Mouse (Mus musculus) erythroid progenitor cell, adult 5-6 weeks (primary cell): ENCODE data around the gene Tspan18. TPM values are rescaled to one million over a fixed set of nuclear protein-coding genes. Genes with fewer than 3 reads are reported as not detected.

Experiments used
- ATAC-seq: replicated peaks from 2 replicates; pipeline ENCODE4 v1.8.0; 2016; ENCODE audit warnings: moderate number of reproducible peaks, mild to moderate bottlenecking, moderate TSS enrichment, inconsistent platforms; ENCODE audit not compliant: poor library complexity, low FRiP score, severe bottlenecking
- total RNA-seq, 2 experiments: library from RNA; stranded (forward) in 1 of 2; stranded (reverse) in 1 of 2; fragments of 150-400 nt in 1 of 2; fragments of 186-747, 209-891 nt in 1 of 2; gene quantifications; 2 replicates each; pipeline versions ENCODE4 v1.2.3 to v1.2.4; 2015 to 2017; ENCODE audit warnings: low replicate concordance in 2 of 2

Gene Tspan18
- total RNA-seq, 2 experiments from 2014 or later = 0.61 TPM; not detected in 1

GRCm38 (mm10) chr2:93270083-93270482, 64.2 kb downstream of the Tspan18 start:
- no peak for ATAC-seq

GRCm38 (mm10) chr2:93269611-93270010, 64.7 kb downstream of the Tspan18 start:
- ATAC-seq = no peak

- ATAC-seq = no peak
Observed at GRCm38 (mm10) chr2:93268711-93269270, 65.5 kb downstream of the Tspan18 start.

GRCm38 (mm10) chr2:93267791-93268190, 66.5 kb downstream of the Tspan18 start:
- no peak for ATAC-seq

GRCm38 (mm10) chr2:93266565-93267169, 67.6 kb downstream of the Tspan18 start:
- no peak for ATAC-seq

- ATAC-seq = no peak
Observed at GRCm38 (mm10) chr2:93262291-93263285, 71.7 kb downstream of the Tspan18 start.

- ATAC-seq = no peak
Observed at GRCm38 (mm10) chr2:93261521-93262290, 72.6 kb downstream of the Tspan18 start.

- ATAC-seq = no peak
Observed at GRCm38 (mm10) chr2:93257634-93258033, 76.7 kb downstream of the Tspan18 start.

GRCm38 (mm10) chr2:93256735-93257405, 77.4 kb downstream of the Tspan18 start:
- no peak for ATAC-seq

GRCm38 (mm10) chr2:93252356-93252755, 81.9 kb downstream of the Tspan18 start:
- ATAC-seq = no peak

GRCm38 (mm10) chr2:93250611-93251010, 83.7 kb downstream of the Tspan18 start:
- ATAC-seq = no peak

GRCm38 (mm10) chr2:93249058-93249457, 85.2 kb downstream of the Tspan18 start:
- ATAC-seq = no peak

GRCm38 (mm10) chr2:93244090-93244443, 90.2 kb downstream of the Tspan18 start:
- ATAC-seq = no peak

GRCm38 (mm10) chr2:93243439-93244089, 90.7 kb downstream of the Tspan18 start:
- no peak for ATAC-seq

GRCm38 (mm10) chr2:93242166-93242565, 92.1 kb downstream of the Tspan18 start:
- ATAC-seq = no peak

GRCm38 (mm10) chr2:93238864-93239263, 95.4 kb downstream of the Tspan18 start:
- ATAC-seq = no peak

- no peak for ATAC-seq
Observed at GRCm38 (mm10) chr2:93237055-93237454, 97.2 kb downstream of the Tspan18 start.

GRCm38 (mm10) chr2:93232141-93232540, 102.2 kb downstream of the Tspan18 start:
- ATAC-seq = no peak

- ATAC-seq = no peak
Observed at GRCm38 (mm10) chr2:93228480-93228824, 105.9 kb downstream of the Tspan18 start.
